Mouse (Mus musculus): Measurements from ENCODE around the gene Wwc2. TPM values are rescaled to one million over a fixed set of nuclear protein-coding genes. Genes with fewer than 3 reads are reported as not detected.

The Wwc2 gene
- polyA plus RNA-seq, 1 experiment from 2014 or later = 11.7 TPM

- no peaks in the 10 kb centered on the region for H3K9me3 ChIP-seq (replicated peaks)
- no peak overlapping the region for H3K4me3 ChIP-seq
- H3K4me1 ChIP-seq (replicated peaks) = peaks cover 9% of the 10 kb centered on the region
- ATAC-seq (replicated peaks; ENCODE audit: insufficient number of reproducible peaks, insufficient read depth, low FRiP score, low read depth) = no peak
- H3K27ac ChIP-seq = no peak overlapping the region
- no peak overlapping the region for H3K4me2 ChIP-seq
- no peak overlapping the region for H3K9ac ChIP-seq
- H3K36me3 ChIP-seq = no peaks in the 10 kb centered on the region
- WGBS = 83% methylated on average over 20 of the region's 20 CpGs
- H3K27me3 ChIP-seq = no peaks in the 10 kb centered on the region
Observed at GRCm38 (mm10) chr8:47820914-47821772, 169.6 kb downstream of the Wwc2 start.

DNA sequence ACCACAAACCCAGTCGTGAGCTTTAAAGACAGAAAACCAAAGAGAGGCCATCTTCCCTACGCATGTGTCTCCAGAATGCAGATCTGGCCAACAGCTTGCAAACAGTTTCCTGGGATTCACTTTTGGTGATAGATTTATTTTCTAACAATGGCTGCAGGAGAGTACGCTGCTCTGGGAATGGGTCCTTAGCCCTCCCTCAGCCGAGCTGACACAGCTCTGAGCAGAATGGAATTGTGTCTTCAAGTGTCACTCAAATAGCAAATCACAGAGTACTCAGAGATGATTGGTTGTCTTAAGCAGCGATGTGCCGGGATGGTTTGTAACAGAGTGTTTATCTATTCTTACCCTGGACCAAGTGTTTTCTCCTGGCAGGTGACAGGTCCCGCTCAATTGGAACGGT lies 171.7 kb downstream of the Wwc2 start:
- no peak overlapping the region for H3K4me2 ChIP-seq
- 82% methylated on average over 8 of the region's 8 CpGs for WGBS
- H3K36me3 ChIP-seq = no peaks in the 10 kb centered on the region
- no peak overlapping the region for H3K9ac ChIP-seq
- H3K9me3 ChIP-seq (replicated peaks) = no peaks in the 10 kb centered on the region
- no peak overlapping the region for H3K27ac ChIP-seq
- H3K4me1 ChIP-seq (replicated peaks) = no peaks in the 10 kb centered on the region
- ATAC-seq (replicated peaks; ENCODE audit: insufficient number of reproducible peaks, insufficient read depth, low FRiP score, low read depth) = no peak
- H3K27me3 ChIP-seq = no peaks in the 10 kb centered on the region
- H3K4me3 ChIP-seq = no peak overlapping the region

DNA sequence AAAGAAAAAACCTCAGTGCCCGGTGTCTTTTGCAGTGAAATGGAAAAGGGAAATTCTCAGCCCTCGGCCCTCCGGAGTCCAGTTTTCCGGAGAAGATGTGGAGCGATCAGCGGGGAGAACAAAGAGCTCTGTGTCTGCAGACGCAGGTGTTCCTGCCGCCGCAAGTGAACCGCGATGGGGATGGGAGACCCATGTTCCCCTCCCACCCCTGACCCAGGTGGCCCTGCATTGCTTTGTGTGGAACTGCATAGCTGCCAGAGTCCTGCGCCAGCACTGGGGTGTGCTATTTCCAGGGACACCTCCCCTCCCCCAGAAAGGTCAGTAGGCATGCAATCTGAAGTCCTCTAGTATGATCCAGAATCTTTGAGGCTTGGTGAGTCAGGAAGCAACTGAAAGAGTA lies 179.5 kb downstream of the Wwc2 start:
- Histone ChIP-seq H3K9me3 (replicated peaks) (no peaks in the 10 kb centered on the region), H3K27ac (no peak overlapping the region), H3K4me2 (no peak overlapping the region), H3K9ac (no peak overlapping the region), H3K27me3 (no peaks in the 10 kb centered on the region), H3K4me3 (no peak overlapping the region), H3K36me3 (no peaks in the 10 kb centered on the region), H3K4me1 (replicated peaks) (peaks cover 14% of the 10 kb centered on the region)
- 82% methylated on average over 12 of the region's 12 CpGs for WGBS
- ATAC-seq (replicated peaks; ENCODE audit: insufficient number of reproducible peaks, insufficient read depth, low FRiP score, low read depth) = no peak

DNA sequence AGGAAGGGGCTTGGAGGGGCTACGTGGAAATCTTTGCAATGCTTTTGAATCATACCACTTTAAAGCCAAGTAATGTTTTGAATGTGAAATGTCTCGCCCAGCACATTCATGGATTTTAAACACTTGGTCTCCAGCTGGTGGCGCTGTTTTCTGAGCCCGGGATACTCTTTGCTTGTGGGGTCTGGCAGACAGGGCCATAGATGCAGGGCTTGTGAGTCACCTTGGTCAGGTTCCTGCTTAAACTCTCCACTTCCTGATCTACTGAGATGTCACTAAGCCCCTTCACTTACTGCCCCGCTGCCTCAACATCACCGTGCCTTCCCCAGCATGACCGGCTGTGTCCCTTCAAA lies 180.1 kb downstream of the Wwc2 start:
- Histone ChIP-seq H3K9ac (no peak overlapping the region), H3K4me1 (replicated peaks) (peaks cover 14% of the 10 kb centered on the region), H3K9me3 (replicated peaks) (no peaks in the 10 kb centered on the region), H3K4me2 (no peak overlapping the region), H3K27me3 (no peaks in the 10 kb centered on the region), H3K36me3 (no peaks in the 10 kb centered on the region), H3K27ac (no peak overlapping the region), H3K4me3 (no peak overlapping the region)
- no peak for ATAC-seq (replicated peaks; ENCODE audit: insufficient number of reproducible peaks, insufficient read depth, low FRiP score, low read depth)
- WGBS = 75% methylated on average over 7 of the region's 7 CpGs

GRCm38 (mm10) chr8:47809970-47810665 lies 180.6 kb downstream of the Wwc2 start:
- no peak for ATAC-seq (replicated peaks; ENCODE audit: insufficient number of reproducible peaks, insufficient read depth, low FRiP score, low read depth)
- 59% methylated on average over 14 of the region's 14 CpGs for WGBS
- no peak overlapping the region for H3K9ac ChIP-seq
- peak overlapping the region; percentile 34; the same call in 1 of the 2 replicates for H3K27ac ChIP-seq
- H3K4me2 ChIP-seq = no peak overlapping the region
- peaks cover 14% of the 10 kb centered on the region for H3K4me1 ChIP-seq (replicated peaks)
- no peak overlapping the region for H3K4me3 ChIP-seq
- no peaks in the 10 kb centered on the region for H3K9me3 ChIP-seq (replicated peaks)
- H3K27me3 ChIP-seq = no peaks in the 10 kb centered on the region
- H3K36me3 ChIP-seq = no peaks in the 10 kb centered on the region

DNA sequence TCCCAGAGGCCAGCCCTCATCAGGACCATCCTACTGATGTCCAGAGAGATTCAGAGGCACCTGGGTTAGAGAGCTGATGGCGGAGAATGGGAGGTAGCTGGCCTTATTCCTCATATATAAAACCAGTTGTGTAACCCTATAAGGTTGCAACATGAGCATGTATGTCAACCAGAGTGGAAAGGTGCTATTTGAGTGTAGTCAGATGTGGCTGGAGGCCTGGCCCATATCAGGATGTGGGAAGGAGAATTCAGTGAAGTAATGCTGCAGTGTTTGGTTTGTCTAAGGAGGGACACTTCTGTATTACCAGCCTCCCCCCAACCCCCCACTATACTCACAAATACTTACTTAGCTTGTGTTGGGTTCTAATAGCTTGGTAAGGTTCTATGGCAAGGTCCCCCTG lies 186.5 kb downstream of the Wwc2 start:
- Histone ChIP-seq H3K9me3 (replicated peaks) (no peaks in the 10 kb centered on the region), H3K4me2 (no peak overlapping the region), H3K4me3 (no peak overlapping the region), H3K9ac (no peak overlapping the region), H3K27ac (no peak overlapping the region), H3K36me3 (no peaks in the 10 kb centered on the region), H3K27me3 (no peaks in the 10 kb centered on the region), H3K4me1 (replicated peaks) (no peaks in the 10 kb centered on the region)
- 72% methylated on average over 1 of the region's 1 CpGs for WGBS
- no peak for ATAC-seq (replicated peaks; ENCODE audit: insufficient number of reproducible peaks, insufficient read depth, low FRiP score, low read depth)

GRCm38 (mm10) chr8:47802349-47802748 lies 188.4 kb downstream of the Wwc2 start:
- 67% methylated on average over 2 of the region's 2 CpGs for WGBS
- H3K9ac ChIP-seq = no peak overlapping the region
- ATAC-seq (replicated peaks; ENCODE audit: insufficient number of reproducible peaks, insufficient read depth, low FRiP score, low read depth) = no peak

GRCm38 (mm10) chr8:47799438-47799837 lies 191.3 kb downstream of the Wwc2 start:
- no peaks in the 10 kb centered on the region for H3K9me3 ChIP-seq (replicated peaks)
- H3K4me1 ChIP-seq (replicated peaks) = no peaks in the 10 kb centered on the region
- no peak overlapping the region for H3K9ac ChIP-seq
- H3K27me3 ChIP-seq = no peaks in the 10 kb centered on the region
- H3K4me3 ChIP-seq = no peak overlapping the region
- H3K4me2 ChIP-seq = no peak overlapping the region
- no peak for ATAC-seq (replicated peaks; ENCODE audit: insufficient number of reproducible peaks, insufficient read depth, low FRiP score, low read depth)
- H3K36me3 ChIP-seq = no peaks in the 10 kb centered on the region
- WGBS = 48% methylated on average over 6 of the region's 6 CpGs
- H3K27ac ChIP-seq = no peak overlapping the region

More at GRCm38 (mm10) chr8:47802349-47802748, 188.4 kb downstream of the Wwc2 start:
- Histone ChIP-seq H3K4me1 (replicated peaks) (no peaks in the 10 kb centered on the region), H3K27ac (no peak overlapping the region), H3K9me3 (replicated peaks) (no peaks in the 10 kb centered on the region), H3K4me2 (no peak overlapping the region), H3K36me3 (no peaks in the 10 kb centered on the region), H3K4me3 (no peak overlapping the region), H3K27me3 (no peaks in the 10 kb centered on the region)

- no peaks in the 10 kb centered on the region for H3K36me3 ChIP-seq
- ATAC-seq (replicated peaks; ENCODE audit: insufficient number of reproducible peaks, insufficient read depth, low FRiP score, low read depth) = no peak
- peaks cover 8% of the 10 kb centered on the region; the same call in 1 of the 2 replicates for H3K4me1 ChIP-seq (replicated peaks)
- no peaks in the 10 kb centered on the region for H3K27me3 ChIP-seq
- no peak overlapping the region for H3K9ac ChIP-seq
- no peak overlapping the region for H3K4me3 ChIP-seq
- H3K27ac ChIP-seq = no peak overlapping the region
- no peaks in the 10 kb centered on the region for H3K9me3 ChIP-seq (replicated peaks)
- no peak overlapping the region for H3K4me2 ChIP-seq
- WGBS = 65% methylated on average over 9 of the region's 9 CpGs
Observed at GRCm38 (mm10) chr8:47791986-47792385, 198.7 kb downstream of the Wwc2 start.

GRCm38 (mm10) chr8:47787705-47788104 lies 203.0 kb downstream of the Wwc2 start:
- Histone ChIP-seq H3K4me3 (no peak overlapping the region), H3K36me3 (no peaks in the 10 kb centered on the region), H3K9ac (no peak overlapping the region), H3K27me3 (no peaks in the 10 kb centered on the region), H3K9me3 (replicated peaks) (no peaks in the 10 kb centered on the region), H3K4me2 (peak overlapping the region; percentile 49), H3K4me1 (replicated peaks) (peaks cover 8% of the 10 kb centered on the region; the same call in 1 of the 2 replicates), H3K27ac (no peak overlapping the region)
- ATAC-seq (replicated peaks; ENCODE audit: insufficient number of reproducible peaks, insufficient read depth, low FRiP score, low read depth) = peak; percentile 64; the same call in 1 of the 2 replicates
- 20% methylated on average over 10 of the region's 10 CpGs for WGBS

GRCm38 (mm10) chr8:47786323-47786722 lies 204.4 kb downstream of the Wwc2 start:
- Histone ChIP-seq H3K9ac (no peak overlapping the region), H3K4me3 (no peak overlapping the region), H3K4me2 (no peak overlapping the region), H3K36me3 (no peaks in the 10 kb centered on the region), H3K9me3 (replicated peaks) (no peaks in the 10 kb centered on the region), H3K27me3 (no peaks in the 10 kb centered on the region), H3K4me1 (replicated peaks) (peaks cover 8% of the 10 kb centered on the region; the same call in 1 of the 2 replicates), H3K27ac (no peak overlapping the region)
- no peak for ATAC-seq (replicated peaks; ENCODE audit: insufficient number of reproducible peaks, insufficient read depth, low FRiP score, low read depth)
- 94% methylated on average over 15 of the region's 15 CpGs for WGBS
